Mouse (Mus musculus): ENCODE measurements around the gene Olfr1414. TPM values are rescaled to one million over a fixed set of nuclear protein-coding genes. Genes with fewer than 3 reads are reported as not detected.
"Not testable (repeated sequence)": the region's sequence is repeated elsewhere in the genome, so short reads cannot be mapped to it uniquely, and the experiment has no call there.

Gene Olfr1414
- polyA plus RNA-seq, 1 experiment, result not detected

DNA sequence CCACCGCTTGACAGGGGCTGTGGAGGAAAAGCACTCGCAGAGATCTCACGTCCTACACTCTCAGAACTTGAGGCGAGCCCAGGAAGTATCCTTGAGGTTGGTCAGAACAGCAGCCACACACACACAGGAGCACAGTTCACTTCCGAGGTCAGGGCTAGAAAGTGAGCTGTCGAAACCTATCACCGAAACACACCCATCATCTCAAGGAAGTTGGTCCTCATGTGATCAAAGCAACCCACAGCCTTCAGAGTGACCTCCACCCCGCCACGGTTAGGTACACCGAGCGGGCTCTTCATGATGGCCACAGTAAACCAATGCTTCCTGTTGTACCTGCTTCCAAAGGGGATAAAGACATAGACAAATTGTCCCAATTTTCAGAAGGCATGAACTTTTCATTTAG lies 3.1 kb downstream of the Olfr1414 start:
- TF ChIP-seq CTCF (IDR thresholded peaks at IDR 0.05; ENCODE audit: control insufficient read depth, insufficient read depth, insufficient replicate concordance, low read depth, low read length), result no peak
- no peaks in the 10 kb centered on the region for H3K27me3 ChIP-seq (ENCODE audit: control insufficient read depth, insufficient read depth, low read length)

DNA sequence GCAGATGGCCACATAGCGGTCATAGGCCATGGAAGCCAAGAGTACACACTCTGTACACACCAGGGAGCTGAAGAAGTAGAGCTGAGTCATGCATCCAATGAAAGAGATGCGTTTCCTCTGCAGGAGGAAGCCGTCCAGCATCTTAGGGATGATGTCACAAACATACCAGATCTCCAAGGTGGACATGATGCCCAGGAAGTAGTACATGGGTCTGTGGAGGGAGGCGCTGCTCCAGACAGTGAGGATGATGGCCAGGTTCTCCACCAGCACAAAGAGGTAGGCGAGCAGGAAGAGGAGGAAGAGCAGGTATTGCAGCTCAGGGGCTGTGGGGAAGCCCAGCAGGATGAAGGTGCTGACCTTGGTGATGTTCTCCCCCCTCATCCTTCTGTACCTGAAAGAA lies 6.8 kb downstream of the Olfr1414 start:
- not testable (repeated sequence) for H3K4me1 ChIP-seq (ENCODE audit: control insufficient read depth, insufficient read depth, low read length); H3K27ac ChIP-seq (ENCODE audit: control insufficient read depth, insufficient read depth, low read depth, low read length); H3K4me3 ChIP-seq (ENCODE audit: control insufficient read depth, low read depth, low read length); H3K27me3 ChIP-seq (ENCODE audit: control insufficient read depth, insufficient read depth, low read length); H3K36me3 ChIP-seq (ENCODE audit: control insufficient read depth, insufficient read depth, low read length)

More for the DNA sequence above, 3.1 kb downstream of the Olfr1414 start:
- H3K4me1 ChIP-seq (ENCODE audit: control insufficient read depth, insufficient read depth, low read length), result no peaks in the 10 kb centered on the region
- no peak overlapping the region for H3K4me3 ChIP-seq (ENCODE audit: control insufficient read depth, low read depth, low read length)
- H3K27ac ChIP-seq (ENCODE audit: control insufficient read depth, insufficient read depth, low read depth, low read length), result no peak overlapping the region
- H3K36me3 ChIP-seq (ENCODE audit: control insufficient read depth, insufficient read depth, low read length), result no peaks in the 10 kb centered on the region

DNA sequence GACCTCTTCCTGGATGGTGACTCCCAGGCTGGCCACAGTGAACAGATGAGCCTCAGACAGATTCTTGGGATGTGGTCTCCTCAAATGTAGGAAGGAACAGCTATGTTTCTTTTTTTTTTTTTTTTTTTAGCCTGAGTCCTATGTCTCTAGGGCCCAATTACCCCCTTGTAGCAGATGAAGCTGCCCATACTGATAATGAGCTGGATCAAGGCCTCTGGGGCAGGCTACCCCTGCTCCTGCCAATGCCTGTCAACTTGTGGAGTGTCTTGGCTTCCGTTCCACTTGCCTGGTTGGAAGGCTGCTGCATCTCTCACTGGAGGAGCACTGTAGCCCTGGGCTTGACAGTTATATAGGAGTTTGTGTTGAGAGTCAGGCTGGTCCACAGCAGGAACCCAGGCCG lies 22.5 kb downstream of the Olfr1414 start, which contains the start of gene Olfr1415:
Gene Olfr1415 (minus strand): TSS at position 101 of the 400 bp plus-strand sequence.
- H3K4me3 ChIP-seq (ENCODE audit: control insufficient read depth, low read depth, low read length), result no peak within 1 kb of the TSS
- H3K4me1 ChIP-seq (ENCODE audit: control insufficient read depth, insufficient read depth, low read length), result no peaks in the 10 kb centered on the region
- H3K36me3 ChIP-seq (ENCODE audit: control insufficient read depth, insufficient read depth, low read length), result no peaks in the 10 kb centered on the region
- TF ChIP-seq CTCF (IDR thresholded peaks at IDR 0.05; ENCODE audit: control insufficient read depth, insufficient read depth, insufficient replicate concordance, low read depth, low read length), result no peak
- TF ChIP-seq POLR2A (IDR thresholded peaks at IDR 0.05; ENCODE audit: control insufficient read depth, low read depth, low read length), result no peak
- no peak within 1 kb of the TSS for H3K27ac ChIP-seq (ENCODE audit: control insufficient read depth, insufficient read depth, low read depth, low read length)
- no peaks in the 10 kb centered on the region for H3K27me3 ChIP-seq (ENCODE audit: control insufficient read depth, insufficient read depth, low read length)

DNA sequence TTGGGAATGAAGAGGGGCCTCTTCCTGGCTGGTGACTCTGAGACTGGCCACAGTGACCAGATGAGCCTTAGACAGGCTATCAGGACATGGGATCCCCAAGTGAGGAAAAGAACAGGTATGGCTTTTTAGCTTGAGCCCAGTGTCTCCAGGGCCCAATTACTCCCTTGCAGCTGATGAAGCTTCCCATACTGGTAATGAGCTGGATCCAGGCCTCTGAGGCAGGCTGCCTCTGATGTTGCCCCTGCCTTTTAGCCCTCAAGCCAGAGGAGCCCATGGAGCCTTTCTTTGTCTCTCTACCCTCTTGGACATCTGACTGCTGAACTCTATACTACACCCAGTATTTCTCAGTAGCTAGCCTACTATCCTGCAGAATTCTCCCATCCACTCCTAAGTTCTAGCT lies 33.4 kb downstream of the Olfr1414 start, which contains the start of gene Olfr1416:
Gene Olfr1416 (minus strand): TSS at position 101 of the 400 bp plus-strand sequence.
- no peak within 1 kb of the TSS for H3K27ac ChIP-seq (ENCODE audit: control insufficient read depth, insufficient read depth, low read depth, low read length)
- no peaks in the 10 kb centered on the region for H3K27me3 ChIP-seq (ENCODE audit: control insufficient read depth, insufficient read depth, low read length)
- TF ChIP-seq POLR2A (IDR thresholded peaks at IDR 0.05; ENCODE audit: control insufficient read depth, low read depth, low read length) (no peak), CTCF (IDR thresholded peaks at IDR 0.05; ENCODE audit: control insufficient read depth, insufficient read depth, insufficient replicate concordance, low read depth, low read length) (no peak)
- H3K36me3 ChIP-seq (ENCODE audit: control insufficient read depth, insufficient read depth, low read length), result no peaks in the 10 kb centered on the region
- H3K4me3 ChIP-seq (ENCODE audit: control insufficient read depth, low read depth, low read length), result no peak within 1 kb of the TSS
- H3K4me1 ChIP-seq (ENCODE audit: control insufficient read depth, insufficient read depth, low read length), result no peaks in the 10 kb centered on the region

DNA sequence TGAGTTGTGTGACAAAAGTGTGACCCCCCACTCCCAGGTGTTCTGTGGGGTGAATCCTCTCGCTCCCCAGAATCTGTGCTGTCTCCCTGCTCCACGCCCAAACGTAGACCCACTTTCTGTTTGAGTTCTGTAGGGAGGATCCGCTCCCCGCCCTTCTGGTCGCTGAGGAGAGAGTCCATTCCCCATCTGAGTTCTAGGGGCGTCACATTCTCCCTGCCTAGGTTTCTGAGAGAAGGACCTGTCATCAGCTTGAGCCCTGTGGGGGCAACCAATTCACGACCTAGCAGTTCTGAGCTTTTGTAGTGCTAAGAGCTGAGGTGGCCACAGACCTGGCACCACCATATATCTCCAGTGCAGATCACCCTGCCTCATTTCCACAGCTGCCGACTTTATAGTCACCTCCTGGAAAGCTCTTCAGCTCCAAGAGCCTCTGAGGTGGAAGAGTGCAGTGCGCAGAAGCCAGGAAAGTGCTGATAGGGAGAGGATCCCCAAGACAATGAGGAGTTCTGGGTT lies 44.3 kb downstream of the Olfr1414 start:
- H3K4me3 ChIP-seq (ENCODE audit: control insufficient read depth, low read depth, low read length), result peak overlapping the region; percentile 70
- H3K36me3 ChIP-seq (ENCODE audit: control insufficient read depth, insufficient read depth, low read length), result no peaks in the 10 kb centered on the region
- H3K4me1 ChIP-seq (ENCODE audit: control insufficient read depth, insufficient read depth, low read length), result peaks cover 7% of the 10 kb centered on the region
- no peaks in the 10 kb centered on the region for H3K27me3 ChIP-seq (ENCODE audit: control insufficient read depth, insufficient read depth, low read length)
- no peak for TF ChIP-seq POLR2A (IDR thresholded peaks at IDR 0.05; ENCODE audit: control insufficient read depth, low read depth, low read length)
- TF ChIP-seq CTCF (IDR thresholded peaks at IDR 0.05; ENCODE audit: control insufficient read depth, insufficient read depth, insufficient replicate concordance, low read depth, low read length), result no peak
- peak overlapping the region; percentile 33; the same call in 1 of the 2 replicates for H3K27ac ChIP-seq (ENCODE audit: control insufficient read depth, insufficient read depth, low read depth, low read length)

DNA sequence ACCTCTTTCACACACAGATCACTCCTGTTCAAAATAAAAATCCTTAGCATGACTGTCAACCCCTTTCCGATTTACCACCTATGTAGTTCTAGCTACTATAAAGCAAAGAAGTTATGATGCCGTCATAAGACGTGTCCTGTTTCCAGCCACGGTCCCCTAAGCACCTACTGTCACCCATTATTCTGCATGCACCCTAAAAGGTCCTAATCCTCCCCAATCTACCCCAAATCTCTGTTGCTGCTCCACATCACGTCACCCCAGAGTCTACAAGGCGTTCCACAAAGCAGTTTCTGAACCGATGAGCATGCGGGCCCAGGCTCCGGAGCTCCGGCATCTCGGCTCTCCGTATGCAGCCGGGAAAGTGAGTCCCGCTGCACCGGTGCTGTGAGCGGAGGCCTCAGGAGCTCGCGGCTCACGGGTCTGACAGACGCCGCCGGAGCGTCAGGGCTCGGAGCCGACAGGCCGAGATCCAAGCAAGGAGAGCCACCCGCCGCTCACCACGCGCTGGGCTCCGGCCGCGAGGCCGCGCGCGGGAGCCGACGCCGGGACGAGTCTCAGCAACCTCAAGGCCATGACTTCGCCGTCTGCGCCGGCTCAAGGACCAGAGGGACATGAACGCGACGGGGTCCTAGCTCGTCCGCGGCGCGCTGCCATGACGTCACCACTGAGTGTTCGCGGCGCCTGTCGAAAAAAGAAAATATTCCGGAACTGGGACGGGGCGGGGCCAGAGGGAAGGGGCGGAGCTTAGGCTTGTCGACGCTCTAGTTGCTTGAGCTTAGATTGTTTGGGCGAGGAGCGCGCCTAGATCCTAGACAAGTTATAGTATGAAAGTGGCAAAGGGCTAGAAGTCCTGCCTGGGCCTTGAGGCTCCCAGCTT lies 45.1 kb downstream of the Olfr1414 start, which contains the start of gene Ndufa10:
Gene Ndufa10 (minus strand): TSS at position 696 of the 877 bp plus-strand sequence.
- Histone ChIP-seq H3K36me3 (ENCODE audit: control insufficient read depth, insufficient read depth, low read length) (no peaks in the 10 kb centered on the region), H3K27me3 (ENCODE audit: control insufficient read depth, insufficient read depth, low read length) (no peaks in the 10 kb centered on the region), H3K27ac (ENCODE audit: control insufficient read depth, insufficient read depth, low read depth, low read length) (peak within 1 kb of the TSS; percentile 33), H3K4me1 (ENCODE audit: control insufficient read depth, insufficient read depth, low read length) (peaks cover 7% of the 10 kb centered on the region), H3K4me3 (ENCODE audit: control insufficient read depth, low read depth, low read length) (peak within 1 kb of the TSS; percentile 82)
- TF ChIP-seq CTCF (IDR thresholded peaks at IDR 0.05; ENCODE audit: control insufficient read depth, insufficient read depth, insufficient replicate concordance, low read depth, low read length) (no peak), POLR2A (IDR thresholded peaks at IDR 0.05; ENCODE audit: control insufficient read depth, low read depth, low read length) (peak; percentile 72)

DNA sequence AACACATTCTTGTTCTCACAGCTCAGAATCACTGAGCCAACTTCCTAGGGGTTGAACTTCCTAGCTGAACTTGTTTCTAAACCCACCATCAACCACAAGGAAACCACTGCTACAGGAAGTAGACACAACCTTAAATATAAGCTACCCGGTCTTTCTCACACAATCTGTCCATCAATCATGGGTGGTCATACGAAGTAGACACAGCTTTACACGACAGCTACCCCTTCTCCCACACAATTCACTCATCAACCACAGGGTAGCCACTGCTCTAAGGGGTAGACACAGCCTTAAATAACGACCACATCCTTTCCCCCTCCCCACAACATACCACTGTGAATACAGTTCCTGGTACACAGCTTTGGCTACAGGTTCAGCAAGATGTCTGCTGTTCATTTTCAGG lies 49.6 kb downstream of the Olfr1414 start:
- Histone ChIP-seq H3K36me3 (ENCODE audit: control insufficient read depth, insufficient read depth, low read length) (0 out of 2 replicates have a peak, but pooled peaks cover 2% of the 10 kb centered on the region), H3K27me3 (ENCODE audit: control insufficient read depth, insufficient read depth, low read length) (no peaks in the 10 kb centered on the region), H3K4me3 (ENCODE audit: control insufficient read depth, low read depth, low read length) (no peak overlapping the region), H3K4me1 (ENCODE audit: control insufficient read depth, insufficient read depth, low read length) (peaks cover 2% of the 10 kb centered on the region; the same call in 1 of the 2 replicates), H3K27ac (ENCODE audit: control insufficient read depth, insufficient read depth, low read depth, low read length) (no peak overlapping the region)
- TF ChIP-seq CTCF (IDR thresholded peaks at IDR 0.05; ENCODE audit: control insufficient read depth, insufficient read depth, insufficient replicate concordance, low read depth, low read length), result no peak
- no peak for TF ChIP-seq POLR2A (IDR thresholded peaks at IDR 0.05; ENCODE audit: control insufficient read depth, low read depth, low read length)
